Mouse (Mus musculus) Muller cell, postnatal 12 days (primary cell): ENCODE measurements at regions not wholly inside any gene's neighbourhood (a gene's known extent, or its start where the extent isn't known, plus 50 kb on each side); places are given as distances from the start of the nearest gene placed in this dataset.
A peak's percentile ranks its signal among the peaks of the same experiment; 100 is the strongest.

Experiments used
- DNase-seq: peaks from one replicate; pipeline ENCODE4 v3.0.0-alpha.2; 2015; ENCODE audit errors: inconsistent ontology term

DNA sequence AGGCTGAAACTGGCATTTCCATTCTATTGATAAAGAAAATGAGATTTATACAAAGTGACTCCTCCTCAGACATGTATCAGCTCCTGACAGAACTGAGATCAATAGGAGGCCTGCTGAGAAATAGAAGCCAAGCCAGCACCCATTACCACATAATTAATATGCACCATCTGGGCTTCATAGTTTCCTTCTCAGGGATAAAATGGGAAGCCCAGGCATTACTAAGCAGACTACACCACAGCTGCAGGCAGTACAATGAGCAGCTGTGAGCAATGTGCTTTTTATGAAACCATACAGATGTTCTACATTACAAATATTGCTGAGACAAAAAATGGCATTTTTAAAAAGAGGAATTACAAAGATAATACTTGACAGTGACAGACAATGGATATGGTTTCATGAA is 950.1 kb downstream of the Otol1 start:
- DNase-seq = no peak

DNA sequence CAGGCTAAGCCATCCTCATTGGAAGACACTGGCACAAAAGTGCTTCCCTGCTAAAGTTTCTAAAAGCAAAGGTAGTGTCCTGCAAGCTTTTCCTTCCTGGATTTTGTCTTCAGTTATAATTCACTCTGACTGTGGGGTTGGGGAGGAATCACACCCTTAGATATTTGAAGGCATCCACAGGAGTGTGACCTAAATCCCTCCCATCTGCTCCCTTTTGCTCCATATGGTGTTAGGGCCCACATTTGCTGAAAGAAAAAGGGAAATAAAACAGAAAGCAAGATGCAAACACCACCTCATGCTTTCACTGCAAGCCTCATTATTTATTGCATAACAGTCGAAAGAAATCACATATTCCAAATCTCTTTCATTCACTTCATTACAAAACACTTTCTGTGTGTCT is 955.1 kb downstream of the Otol1 start:
- DNase-seq = no peak

DNA sequence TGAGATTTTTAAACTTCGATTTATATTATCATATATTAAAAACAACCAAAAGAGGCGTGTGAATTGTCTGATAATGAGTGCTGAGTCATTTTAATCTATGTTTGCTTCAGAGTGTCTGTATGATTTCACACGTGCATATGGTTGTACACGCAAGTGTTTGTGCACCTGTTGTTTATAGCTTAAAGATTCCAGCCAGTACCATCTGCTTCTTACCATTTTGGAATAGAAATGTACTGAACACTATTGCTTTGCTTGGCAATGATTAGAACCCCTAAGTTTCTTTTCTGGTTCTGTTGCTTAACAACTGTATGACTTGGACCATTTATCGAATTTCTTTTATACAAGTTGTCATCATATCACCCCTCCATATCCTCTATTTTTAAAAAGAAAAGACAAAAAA is 969.5 kb downstream of the Otol1 start:
- no peak for DNase-seq

DNA sequence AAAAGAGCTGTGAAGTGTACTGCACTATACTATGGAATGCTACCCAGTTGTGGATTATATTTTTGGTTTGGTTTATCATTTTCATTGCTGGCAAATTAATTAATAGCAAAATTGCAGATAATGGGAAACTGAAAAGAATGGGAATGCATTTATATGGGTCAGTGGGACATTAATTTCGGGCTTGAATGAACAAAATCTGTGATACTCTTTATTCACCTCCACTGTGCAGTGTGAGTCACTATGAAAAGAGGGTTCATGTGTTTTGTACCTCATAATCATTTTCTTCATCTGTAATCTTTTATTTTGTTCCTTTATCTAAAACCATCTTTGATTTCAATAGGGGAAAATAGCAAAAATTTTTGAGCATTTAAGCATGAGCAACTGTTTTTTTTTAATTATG is 983.5 kb downstream of the Otol1 start:
- peak; percentile 71 for DNase-seq

DNA sequence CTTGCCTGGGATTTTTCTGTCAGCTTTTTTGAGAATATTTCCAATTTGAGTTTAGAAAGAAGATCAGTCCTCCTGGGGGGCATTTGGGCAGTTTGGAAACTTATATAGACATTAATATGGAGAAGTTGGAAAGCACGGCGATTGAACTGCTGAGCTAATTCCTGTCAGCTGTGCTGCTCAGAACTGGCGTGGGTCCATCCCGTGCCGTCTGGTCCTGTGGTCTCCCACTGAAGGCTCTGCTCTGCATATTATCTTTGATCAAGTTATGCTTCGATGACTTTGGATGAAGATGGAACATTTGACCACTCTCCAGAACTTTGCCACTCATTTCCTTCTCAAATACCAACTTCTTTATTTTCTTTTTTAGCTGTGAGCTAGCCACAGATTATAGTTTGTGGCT is 995.6 kb downstream of the Otol1 start:
- peak; percentile 87 for DNase-seq
